Comparison of ENCODE assay signal across 32 mouse cellular contexts in genomic region chr7:83900519-83900918, GRCm38 (mm10).
"Had no signal": no experiment of that assay in that cellular context is flagged by ENCODE, and none has a peak within 500 bp of the region (broad histone marks: within the 10 kb centered on the region; RNA-seq: fewer than 3 reads in every experiment).

No protein-coding gene starts in this region.

- H3K4me1 ChIP-seq: limb, embryonic 10.5 days; limb, embryonic 12.5 days; limb, embryonic 13.5 days; limb, embryonic 15.5 days; midbrain, embryonic 10.5 days; midbrain, embryonic 12.5 days; midbrain, embryonic 13.5 days; neural tube, embryonic 12.5 days had no signal

- H3K4me3 ChIP-seq: limb, embryonic 10.5 days; limb, embryonic 12.5 days; limb, embryonic 13.5 days; limb, embryonic 15.5 days; liver, embryonic 12.5 days; liver, embryonic 13.5 days; liver, embryonic 15.5 days; lung, embryonic 15.5 days; megakaryocyte, embryonic 14.5 days; midbrain, embryonic 10.5 days; midbrain, embryonic 12.5 days; midbrain, embryonic 13.5 days; midbrain, embryonic 15.5 days; myocyte; neural tube, embryonic 12.5 days; neural tube, embryonic 13.5 days had no signal

- H3K9me3 ChIP-seq: limb, embryonic 10.5 days; limb, embryonic 12.5 days; limb, embryonic 13.5 days; limb, embryonic 15.5 days; liver, embryonic 12.5 days; liver, embryonic 13.5 days; liver, embryonic 15.5 days; lung, embryonic 15.5 days; midbrain, embryonic 10.5 days; midbrain, embryonic 12.5 days; midbrain, embryonic 13.5 days; midbrain, embryonic 15.5 days; neural tube, embryonic 12.5 days; neural tube, embryonic 13.5 days had no signal

- H3K4me2 ChIP-seq: limb, embryonic 12.5 days; limb, embryonic 13.5 days; limb, embryonic 15.5 days; liver, embryonic 11.5 days; liver, embryonic 12.5 days; liver, embryonic 13.5 days; liver, embryonic 15.5 days; lung, embryonic 14.5 days; lung, embryonic 15.5 days; midbrain, embryonic 11.5 days; midbrain, embryonic 12.5 days; midbrain, embryonic 13.5 days; midbrain, embryonic 15.5 days; neural tube, embryonic 12.5 days; neural tube, embryonic 13.5 days had no signal

- H3K27ac ChIP-seq: limb, embryonic 10.5 days; limb, embryonic 12.5 days; limb, embryonic 13.5 days; limb, embryonic 15.5 days; liver, embryonic 12.5 days; liver, embryonic 13.5 days; liver, embryonic 14.5 days; liver, embryonic 15.5 days; lung, embryonic 15.5 days; macrophage; midbrain, embryonic 10.5 days; midbrain, embryonic 12.5 days; midbrain, embryonic 13.5 days; midbrain, embryonic 15.5 days; neural tube, embryonic 12.5 days; neural tube, embryonic 13.5 days had no signal

- DNase-seq: left cerebral cortex, postnatal 4 days; liver; liver, embryonic 13.5 days; liver, postnatal 0 days; lung, adult 18-20 months; lung, adult 2 months; lung, embryonic 14.5 days; lung, postnatal 10 days; lung, postnatal 14 days; lung, postnatal 36 days; lung, postnatal 4 days; midbrain, embryonic 14.5 days had no signal

- H3K27me3 ChIP-seq: limb, embryonic 12.5 days; limb, embryonic 13.5 days; limb, embryonic 15.5 days; liver, embryonic 12.5 days; liver, embryonic 13.5 days; liver, embryonic 15.5 days; lung, embryonic 15.5 days; megakaryocyte, embryonic 14.5 days; midbrain, embryonic 12.5 days; midbrain, embryonic 13.5 days; midbrain, embryonic 15.5 days; neural tube, embryonic 12.5 days; neural tube, embryonic 13.5 days had no signal

- H3K9ac ChIP-seq: limb, embryonic 12.5 days; limb, embryonic 13.5 days; limb, embryonic 15.5 days; liver, embryonic 12.5 days; liver, embryonic 14.5 days; liver, embryonic 15.5 days; liver, postnatal 0 days; lung, embryonic 14.5 days; lung, embryonic 15.5 days; midbrain, embryonic 12.5 days; midbrain, embryonic 13.5 days; midbrain, embryonic 15.5 days; neural tube, embryonic 12.5 days; neural tube, embryonic 13.5 days had no signal

- ATAC-seq: liver, embryonic 12.5 days; liver, postnatal 0 days; midbrain, embryonic 13.5 days; midbrain, embryonic 15.5 days; midbrain, embryonic 16.5 days had no signal
